Mouse (Mus musculus): ENCODE data around the gene Trp53bp2. TPM values are rescaled to one million over a fixed set of nuclear protein-coding genes. Genes with fewer than 3 reads are reported as not detected.

Trp53bp2 gene
- polyA plus RNA-seq, 1 experiment = 37.9 TPM

DNA sequence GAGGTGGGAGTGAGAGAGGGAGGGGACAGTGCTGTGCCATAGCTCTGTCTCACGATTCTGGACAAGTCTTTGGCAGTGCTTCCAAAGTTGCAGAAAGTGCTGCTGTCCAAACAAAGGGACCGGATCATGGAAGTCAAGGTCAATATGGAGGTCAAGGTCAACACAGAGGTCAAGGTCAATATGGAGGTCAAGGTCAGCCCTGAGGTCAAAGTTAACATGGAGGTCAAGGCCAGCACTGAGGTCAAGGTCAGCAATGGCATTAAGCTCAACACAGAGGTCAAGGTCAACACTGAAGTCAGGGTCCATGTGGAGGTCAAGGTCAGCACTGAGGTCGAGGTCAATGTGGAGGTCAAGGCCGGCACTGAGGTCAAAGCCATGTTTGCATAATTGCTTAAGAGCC, 91.9 kb downstream of the Trp53bp2 start:
- WGBS = 98% methylated on average over 4 of the region's 4 CpGs
- TF ChIP-seq CTCF (IDR thresholded peaks at IDR 0.05; ENCODE audit: borderline replicate concordance, control insufficient read depth, extremely low read depth, insufficient read depth, low read length, poor library complexity) = no peak
- TF ChIP-seq POLR2A (IDR thresholded peaks at IDR 0.05; ENCODE audit: control insufficient read depth, extremely low read depth, insufficient read depth, low read length, poor library complexity) = no peak
- no peak overlapping the region for H3K27ac ChIP-seq (ENCODE audit: control insufficient read depth, insufficient read depth, low read length)
- no peak overlapping the region for H3K4me3 ChIP-seq (ENCODE audit: control insufficient read depth, insufficient read depth, low read length)
- peaks cover 3% of the 10 kb centered on the region; the same call in 1 of the 2 replicates for H3K4me1 ChIP-seq (replicated peaks; ENCODE audit: control insufficient read depth, insufficient read depth, low read length)
- DNase-seq = no peak
- no peaks in the 10 kb centered on the region for H3K36me3 ChIP-seq (ENCODE audit: control insufficient read depth, insufficient read depth, low read length)
- H3K27me3 ChIP-seq (ENCODE audit: control insufficient read depth, insufficient read depth, low read length) = no peaks in the 10 kb centered on the region

DNA sequence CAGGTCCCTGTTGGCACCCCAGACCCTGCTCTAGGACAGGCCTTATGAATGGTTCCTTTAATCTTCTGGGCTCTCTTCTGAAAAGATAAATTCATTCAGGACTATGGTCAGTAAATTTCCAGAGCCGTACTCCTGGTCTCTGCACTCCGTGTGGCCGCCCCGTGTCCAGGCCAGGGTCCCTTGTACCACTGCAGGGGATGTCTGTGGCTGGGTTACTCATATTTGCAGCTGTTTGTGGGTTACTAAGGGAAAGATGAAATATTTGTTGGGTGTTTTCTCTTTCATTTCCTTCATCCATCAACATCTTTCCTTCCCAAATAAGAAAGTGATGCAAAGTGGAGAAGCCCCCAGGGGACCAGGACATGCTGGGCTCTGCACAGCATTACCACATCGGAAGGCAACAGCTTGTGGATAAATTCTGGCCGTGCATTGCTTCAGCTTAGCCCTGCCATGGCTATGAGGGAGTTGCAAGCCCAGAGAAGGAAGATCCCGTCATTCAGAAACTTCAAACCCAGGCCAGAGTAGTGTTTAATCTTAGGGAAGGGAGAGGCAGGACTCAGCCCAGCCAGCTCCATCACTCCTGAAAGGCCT, 92.9 kb downstream of the Trp53bp2 start:
- Histone ChIP-seq H3K27ac (ENCODE audit: control insufficient read depth, insufficient read depth, low read length) (no peak overlapping the region), H3K4me3 (ENCODE audit: control insufficient read depth, insufficient read depth, low read length) (no peak overlapping the region), H3K27me3 (ENCODE audit: control insufficient read depth, insufficient read depth, low read length) (no peaks in the 10 kb centered on the region), H3K4me1 (replicated peaks; ENCODE audit: control insufficient read depth, insufficient read depth, low read length) (peaks cover 9% of the 10 kb centered on the region), H3K36me3 (ENCODE audit: control insufficient read depth, insufficient read depth, low read length) (no peaks in the 10 kb centered on the region)
- 90% methylated on average over 7 of the region's 7 CpGs for WGBS
- no peak for TF ChIP-seq POLR2A (IDR thresholded peaks at IDR 0.05; ENCODE audit: control insufficient read depth, extremely low read depth, insufficient read depth, low read length, poor library complexity)
- TF ChIP-seq CTCF (IDR thresholded peaks at IDR 0.05; ENCODE audit: borderline replicate concordance, control insufficient read depth, extremely low read depth, insufficient read depth, low read length, poor library complexity) = no peak
- DNase-seq = no peak

DNA sequence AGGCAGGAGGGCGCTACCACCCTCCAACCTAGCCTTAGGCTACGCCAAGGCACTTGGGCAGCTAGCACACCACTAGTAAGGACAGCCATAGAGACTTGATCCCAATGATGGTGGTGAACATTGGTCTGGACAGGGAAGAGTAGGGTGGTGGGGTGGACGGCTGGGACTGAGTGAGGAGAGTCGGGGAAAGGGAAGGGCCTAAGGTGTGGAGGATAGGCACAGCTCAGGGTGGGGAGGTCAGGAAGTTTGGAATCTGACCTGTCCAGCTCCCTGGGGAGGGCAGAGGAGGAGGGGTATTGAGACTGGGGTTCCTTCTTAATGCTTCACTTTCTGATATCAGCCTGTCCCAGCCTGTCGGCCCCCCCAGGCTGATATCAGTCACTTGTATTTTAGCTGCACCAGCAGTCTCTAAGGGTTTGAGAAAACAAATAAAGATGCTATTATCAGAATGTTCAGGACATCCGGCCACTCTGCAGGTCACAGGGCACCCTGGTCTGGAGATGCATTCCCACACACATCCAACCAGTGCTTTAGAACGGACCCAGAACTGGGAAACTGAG, 93.6 kb downstream of the Trp53bp2 start:
- WGBS = 94% methylated on average over 7 of the region's 7 CpGs
- Histone ChIP-seq H3K36me3 (ENCODE audit: control insufficient read depth, insufficient read depth, low read length) (no peaks in the 10 kb centered on the region), H3K27me3 (ENCODE audit: control insufficient read depth, insufficient read depth, low read length) (no peaks in the 10 kb centered on the region), H3K4me1 (replicated peaks; ENCODE audit: control insufficient read depth, insufficient read depth, low read length) (peaks cover 9% of the 10 kb centered on the region), H3K27ac (ENCODE audit: control insufficient read depth, insufficient read depth, low read length) (no peak overlapping the region), H3K4me3 (ENCODE audit: control insufficient read depth, insufficient read depth, low read length) (no peak overlapping the region)
- TF ChIP-seq CTCF (IDR thresholded peaks at IDR 0.05; ENCODE audit: borderline replicate concordance, control insufficient read depth, extremely low read depth, insufficient read depth, low read length, poor library complexity) = no peak
- no peak for TF ChIP-seq POLR2A (IDR thresholded peaks at IDR 0.05; ENCODE audit: control insufficient read depth, extremely low read depth, insufficient read depth, low read length, poor library complexity)
- no peak for DNase-seq

DNA sequence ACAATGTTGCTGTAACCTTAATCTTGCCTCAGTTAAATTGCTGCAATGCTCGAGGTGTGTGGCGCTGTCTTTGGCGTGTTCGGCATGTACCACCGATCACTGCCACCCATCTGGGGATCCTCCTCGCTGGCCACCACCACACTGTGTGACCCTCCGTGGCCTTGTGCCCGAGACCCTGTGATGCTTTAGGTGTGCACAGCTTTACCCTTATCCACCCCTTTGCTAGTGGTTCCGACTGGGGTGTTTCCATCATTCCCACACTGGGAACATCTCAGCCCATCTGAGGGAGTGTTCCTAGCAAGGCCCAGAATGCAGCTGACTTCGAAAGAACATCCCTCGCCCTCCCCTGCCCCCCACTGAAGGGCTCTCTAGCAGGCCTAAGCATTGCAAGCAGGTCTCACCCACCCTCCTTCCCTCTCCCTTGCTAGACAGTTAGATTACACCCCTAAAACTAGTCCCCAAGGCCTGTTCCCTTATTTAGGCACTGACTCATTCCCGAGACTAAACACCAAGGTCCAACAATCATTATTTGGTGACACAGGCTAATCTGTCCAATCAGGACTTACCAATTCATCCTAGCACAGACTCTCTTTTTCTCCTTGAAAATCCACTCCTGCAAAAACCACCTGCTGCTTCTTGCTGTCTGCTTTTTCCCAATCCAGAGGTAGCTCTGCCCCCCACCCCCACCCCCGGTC, 94.4 kb downstream of the Trp53bp2 start:
- Histone ChIP-seq H3K4me3 (ENCODE audit: control insufficient read depth, insufficient read depth, low read length) (no peak overlapping the region), H3K27me3 (ENCODE audit: control insufficient read depth, insufficient read depth, low read length) (no peaks in the 10 kb centered on the region), H3K36me3 (ENCODE audit: control insufficient read depth, insufficient read depth, low read length) (no peaks in the 10 kb centered on the region), H3K4me1 (replicated peaks; ENCODE audit: control insufficient read depth, insufficient read depth, low read length) (peaks cover 9% of the 10 kb centered on the region), H3K27ac (ENCODE audit: control insufficient read depth, insufficient read depth, low read length) (no peak overlapping the region)
- no peak for TF ChIP-seq CTCF (IDR thresholded peaks at IDR 0.05; ENCODE audit: borderline replicate concordance, control insufficient read depth, extremely low read depth, insufficient read depth, low read length, poor library complexity)
- no peak for TF ChIP-seq POLR2A (IDR thresholded peaks at IDR 0.05; ENCODE audit: control insufficient read depth, extremely low read depth, insufficient read depth, low read length, poor library complexity)
- no peak for DNase-seq
- WGBS = 84% methylated on average over 13 of the region's 13 CpGs

DNA sequence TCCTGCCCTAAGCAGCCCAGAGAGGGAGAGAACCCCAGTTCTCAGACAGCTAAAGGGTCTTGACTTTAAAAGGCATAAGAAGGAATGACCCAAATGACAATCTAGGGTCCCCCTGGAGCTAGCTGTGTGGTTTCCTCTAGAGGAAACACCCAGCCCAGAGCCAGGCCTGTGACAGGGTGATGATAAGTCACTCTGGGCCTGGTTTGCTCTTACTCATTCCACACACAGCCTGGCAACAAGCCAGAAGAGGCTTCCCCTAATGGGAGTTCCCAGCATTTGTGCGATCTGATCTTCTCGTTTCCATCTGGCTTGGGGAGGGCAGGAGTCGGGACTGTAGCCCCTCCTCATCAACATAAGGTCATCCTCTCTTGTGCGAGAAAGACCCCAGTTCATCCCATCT, 95.3 kb downstream of the Trp53bp2 start:
- no peak overlapping the region for H3K4me3 ChIP-seq (ENCODE audit: control insufficient read depth, insufficient read depth, low read length)
- H3K27ac ChIP-seq (ENCODE audit: control insufficient read depth, insufficient read depth, low read length) = no peak overlapping the region
- 16% methylated on average over 4 of the region's 4 CpGs for WGBS
- no peak for DNase-seq
- no peaks in the 10 kb centered on the region for H3K27me3 ChIP-seq (ENCODE audit: control insufficient read depth, insufficient read depth, low read length)
- H3K36me3 ChIP-seq (ENCODE audit: control insufficient read depth, insufficient read depth, low read length) = no peaks in the 10 kb centered on the region
- peaks cover 9% of the 10 kb centered on the region for H3K4me1 ChIP-seq (replicated peaks; ENCODE audit: control insufficient read depth, insufficient read depth, low read length)
- TF ChIP-seq CTCF (IDR thresholded peaks at IDR 0.05; ENCODE audit: borderline replicate concordance, control insufficient read depth, extremely low read depth, insufficient read depth, low read length, poor library complexity) (no peak), POLR2A (IDR thresholded peaks at IDR 0.05; ENCODE audit: control insufficient read depth, extremely low read depth, insufficient read depth, low read length, poor library complexity) (no peak)

DNA sequence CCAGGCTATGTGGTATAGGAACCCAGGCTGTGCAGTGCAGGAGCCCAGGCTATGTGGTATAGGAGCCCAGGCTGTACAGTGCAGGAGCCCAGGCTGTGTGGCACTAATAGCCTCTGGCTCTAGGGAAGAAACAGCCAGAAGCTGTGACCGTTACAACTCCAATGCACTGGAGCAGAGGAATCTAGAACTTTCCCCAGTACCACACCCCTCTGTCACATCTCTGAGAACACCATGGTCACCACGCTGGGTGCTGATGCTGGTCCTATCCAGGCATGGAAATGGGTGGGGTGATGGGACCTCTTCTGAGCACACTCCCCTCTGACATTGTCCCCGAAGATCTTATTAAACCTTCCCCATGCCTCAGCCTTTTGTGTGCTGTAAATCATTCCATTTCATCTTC, 96.3 kb downstream of the Trp53bp2 start:
- Histone ChIP-seq H3K36me3 (ENCODE audit: control insufficient read depth, insufficient read depth, low read length) (no peaks in the 10 kb centered on the region), H3K27me3 (ENCODE audit: control insufficient read depth, insufficient read depth, low read length) (no peaks in the 10 kb centered on the region), H3K4me1 (replicated peaks; ENCODE audit: control insufficient read depth, insufficient read depth, low read length) (peaks cover 9% of the 10 kb centered on the region), H3K27ac (ENCODE audit: control insufficient read depth, insufficient read depth, low read length) (no peak overlapping the region), H3K4me3 (ENCODE audit: control insufficient read depth, insufficient read depth, low read length) (no peak overlapping the region)
- TF ChIP-seq POLR2A (IDR thresholded peaks at IDR 0.05; ENCODE audit: control insufficient read depth, extremely low read depth, insufficient read depth, low read length, poor library complexity) = no peak
- no peak for TF ChIP-seq CTCF (IDR thresholded peaks at IDR 0.05; ENCODE audit: borderline replicate concordance, control insufficient read depth, extremely low read depth, insufficient read depth, low read length, poor library complexity)
- DNase-seq = no peak
- 96% methylated on average over 3 of the region's 3 CpGs for WGBS

All from thymus, adult 2 months (tissue).